Mouse (Mus musculus) kidney, postnatal 0 days (tissue): Measurements from ENCODE around the gene Hemgn. TPM values are rescaled to one million over a fixed set of nuclear protein-coding genes. Genes with fewer than 3 reads are reported as not detected.

Experiments used
- ATAC-seq: fragments of 200-750 bp; cut with Nextera tagmentation; replicated peaks from 2 replicates; pipeline ENCODE4 v1.8.0; 2017; ENCODE audit warnings: low read depth, moderate number of reproducible peaks, moderate TSS enrichment, moderate library complexity; ENCODE audit not compliant: low FRiP score
- DNase-seq: peaks from one replicate; pipeline ENCODE4 v3.0.0-alpha.2; 2016; ENCODE audit warnings: low spot score
- H3K27ac ChIP-seq: fragments of 300-500 bp; sonication (generic); 2 replicates; pipeline ENCODE4 v1.5.1; 2014; ENCODE audit warnings: mild to moderate bottlenecking
- H3K27me3 ChIP-seq: fragments of 300-500 bp; sonication (generic); 2 replicates; pipeline ENCODE4 v1.6.1; 2014; ENCODE audit warnings: low read length, mixed read lengths; ENCODE audit not compliant: insufficient read depth
- H3K36me3 ChIP-seq: fragments of 300-500 bp; sonication (generic); 2 replicates; pipeline ENCODE4 v1.6.1; 2014; ENCODE audit warnings: low read length, mixed read lengths; ENCODE audit not compliant: insufficient read depth
- H3K4me1 ChIP-seq: fragments of 300-500 bp; sonication (generic); replicated peaks from 2 replicates; pipeline ENCODE4 v1.6.1; 2014; ENCODE audit warnings: antibody characterized with exemption, low read length, mixed read lengths; ENCODE audit not compliant: insufficient read depth
- H3K4me2 ChIP-seq: fragments of 300-500 bp; sonication (generic); 2 replicates; pipeline ENCODE4 v1.6.1; 2014; ENCODE audit warnings: mild to moderate bottlenecking, low read length, moderate library complexity, mixed read lengths
- H3K4me3 ChIP-seq: fragments of 300-500 bp; sonication (generic); replicated peaks from 2 replicates; pipeline ENCODE4 v1.5.1; 2014; ENCODE audit warnings: low read depth, low read length
- H3K9ac ChIP-seq: fragments of 300-500 bp; sonication (generic); 2 replicates; pipeline ENCODE4 v1.6.1; 2014; ENCODE audit warnings: low read depth, low read length
- H3K9me3 ChIP-seq: fragments of 300-500 bp; sonication (generic); replicated peaks from 2 replicates; pipeline ENCODE4 v1.6.1; 2016; ENCODE audit warnings: low read length, inconsistent platforms, mixed read lengths
- CTCF ChIP-seq: IDR thresholded peaks from 2 replicates; pipeline ENCODE4 v1.5.1; 2016; ENCODE audit warnings: antibody characterized with exemption, low read depth, mild to moderate bottlenecking, moderate library complexity
- WGBS: fragments of 180-500 bp; shearing (Covaris S2); extraction: QIAGEN DNeasy Blood & Tissue Kit; methylation state at CpG from one replicate; pipeline ENCODE4 v1.1.7; 2014; 5-methylcytosine and 5-hydroxymethylcytosine counted together
- polyA plus RNA-seq: library from polyadenylated mRNA; unstranded; fragments of >200 nt; fragmentation: Nextera tagmentation; extraction: Ambion mirVana; gene quantifications from 2 replicates; pipeline ENCODE4 v1.2.1, GENCODE M21; 2015

The Hemgn gene
- polyA plus RNA-seq, 1 experiment from 2014 or later, result 0.11 TPM

DNA sequence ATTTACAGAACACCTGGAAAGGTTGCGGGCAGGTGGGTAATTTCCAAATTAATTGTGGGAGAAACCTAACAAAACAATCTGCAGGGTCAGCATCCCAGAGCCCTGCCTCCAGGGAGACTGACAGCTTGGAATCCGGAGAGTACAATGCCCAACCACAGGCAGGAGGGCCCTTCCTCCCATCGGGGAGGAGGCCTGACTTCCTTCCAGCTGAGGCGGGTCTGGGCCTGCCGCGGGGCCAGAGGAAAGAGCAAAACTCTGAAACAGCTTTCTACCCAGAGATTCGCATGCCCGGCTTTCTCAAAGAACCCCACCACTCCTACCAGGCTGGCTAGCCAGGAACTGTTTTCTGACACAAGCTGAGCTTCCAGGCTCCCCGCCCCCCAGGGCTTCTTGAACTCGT, 60.3 kb downstream of the Hemgn start:
- ATAC-seq, result no peak
- Histone ChIP-seq H3K9me3 (no peaks in the 10 kb centered on the region), H3K27me3 (peaks cover 38% of the 10 kb centered on the region), H3K4me2 (no peak overlapping the region), H3K36me3 (no peaks in the 10 kb centered on the region), H3K4me3 (no peak overlapping the region), H3K4me1 (no peaks in the 10 kb centered on the region), H3K27ac (no peak overlapping the region), H3K9ac (no peak overlapping the region)
- WGBS, result 18% methylated on average over 10 of the region's 10 CpGs
- TF ChIP-seq CTCF, result no peak
- DNase-seq, result no peak

GRCm38 (mm10) chr4:46349530-46349929, 63.8 kb downstream of the Hemgn start:
- no peak for TF ChIP-seq CTCF
- H3K4me2 ChIP-seq, result no peak overlapping the region
- H3K4me3 ChIP-seq, result no peak overlapping the region
- no peaks in the 10 kb centered on the region for H3K4me1 ChIP-seq
- DNase-seq (no peak), ATAC-seq (no peak)
- peaks cover 73% of the 10 kb centered on the region for H3K27me3 ChIP-seq
- H3K9me3 ChIP-seq, result no peaks in the 10 kb centered on the region
- no peaks in the 10 kb centered on the region for H3K36me3 ChIP-seq
- WGBS, result 53% methylated on average over 5 of the region's 5 CpGs
- no peak overlapping the region for H3K9ac ChIP-seq
- H3K27ac ChIP-seq, result no peak overlapping the region

GRCm38 (mm10) chr4:46348897-46349296, 64.4 kb downstream of the Hemgn start:
- Histone ChIP-seq H3K9me3 (no peaks in the 10 kb centered on the region), H3K27ac (no peak overlapping the region), H3K4me2 (no peak overlapping the region), H3K4me1 (no peaks in the 10 kb centered on the region), H3K36me3 (no peaks in the 10 kb centered on the region), H3K9ac (no peak overlapping the region), H3K27me3 (peaks cover 79% of the 10 kb centered on the region), H3K4me3 (no peak overlapping the region)
- no peak for TF ChIP-seq CTCF
- ATAC-seq (no peak), DNase-seq (no peak)
- WGBS, result 24% methylated on average over 9 of the region's 9 CpGs

- 3% methylated on average over 41 of the region's 41 CpGs for WGBS
- H3K27me3 ChIP-seq, result peaks cover 90% of the 10 kb centered on the region
- no peak overlapping the region for H3K4me3 ChIP-seq
- no peaks in the 10 kb centered on the region for H3K9me3 ChIP-seq
- TF ChIP-seq CTCF, result no peak
- no peak overlapping the region for H3K27ac ChIP-seq
- DNase-seq, result no peak
- ATAC-seq, result no peak
- no peaks in the 10 kb centered on the region for H3K36me3 ChIP-seq
- H3K4me2 ChIP-seq, result no peak overlapping the region
- H3K9ac ChIP-seq, result no peak overlapping the region
- no peaks in the 10 kb centered on the region for H3K4me1 ChIP-seq
Measured at GRCm38 (mm10) chr4:46347580-46348515, 65.5 kb downstream of the Hemgn start.

DNA sequence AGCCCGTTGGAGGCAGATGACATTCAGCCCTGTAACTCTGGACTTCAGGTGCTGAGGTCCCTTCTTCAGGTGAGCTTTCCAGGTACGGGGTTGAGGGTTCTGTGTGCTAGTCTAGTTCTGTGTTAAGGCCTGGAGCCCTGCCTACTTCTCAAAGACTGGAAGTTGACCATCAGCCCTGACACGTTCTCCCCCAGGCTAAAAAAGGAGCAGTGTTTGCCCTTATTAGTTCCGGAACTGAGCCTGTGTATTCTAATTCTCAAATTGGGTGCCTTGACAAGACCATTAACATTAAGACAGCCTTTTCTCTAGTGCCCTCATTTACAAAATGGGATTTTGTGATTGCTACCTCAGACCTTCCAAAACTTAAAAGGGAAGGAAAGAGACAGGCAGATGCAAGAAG, 66.2 kb downstream of the Hemgn start:
- H3K4me3 ChIP-seq, result no peak overlapping the region
- WGBS, result 7% methylated on average over 4 of the region's 4 CpGs
- no peak overlapping the region for H3K4me2 ChIP-seq
- TF ChIP-seq CTCF, result no peak
- H3K9me3 ChIP-seq, result no peaks in the 10 kb centered on the region
- no peaks in the 10 kb centered on the region for H3K36me3 ChIP-seq
- H3K9ac ChIP-seq, result no peak overlapping the region
- no peaks in the 10 kb centered on the region for H3K4me1 ChIP-seq
- no peak overlapping the region for H3K27ac ChIP-seq
- ATAC-seq (no peak), DNase-seq (no peak)
- H3K27me3 ChIP-seq, result peaks cover 96% of the 10 kb centered on the region

GRCm38 (mm10) chr4:46346221-46346620, 67.1 kb downstream of the Hemgn start:
- H3K27me3 ChIP-seq, result peaks cover 96% of the 10 kb centered on the region
- no peaks in the 10 kb centered on the region for H3K9me3 ChIP-seq
- no peak for ATAC-seq
- H3K27ac ChIP-seq, result no peak overlapping the region
- no peak for TF ChIP-seq CTCF
- no peak overlapping the region for H3K4me2 ChIP-seq
- 25% methylated on average over 6 of the region's 6 CpGs for WGBS
- no peaks in the 10 kb centered on the region for H3K36me3 ChIP-seq
- no peak overlapping the region for H3K9ac ChIP-seq
- no peak for DNase-seq
- H3K4me1 ChIP-seq, result no peaks in the 10 kb centered on the region
- H3K4me3 ChIP-seq, result no peak overlapping the region
